ENCODE assay signal across 8 mouse cellular contexts in the genomic region with DNA sequence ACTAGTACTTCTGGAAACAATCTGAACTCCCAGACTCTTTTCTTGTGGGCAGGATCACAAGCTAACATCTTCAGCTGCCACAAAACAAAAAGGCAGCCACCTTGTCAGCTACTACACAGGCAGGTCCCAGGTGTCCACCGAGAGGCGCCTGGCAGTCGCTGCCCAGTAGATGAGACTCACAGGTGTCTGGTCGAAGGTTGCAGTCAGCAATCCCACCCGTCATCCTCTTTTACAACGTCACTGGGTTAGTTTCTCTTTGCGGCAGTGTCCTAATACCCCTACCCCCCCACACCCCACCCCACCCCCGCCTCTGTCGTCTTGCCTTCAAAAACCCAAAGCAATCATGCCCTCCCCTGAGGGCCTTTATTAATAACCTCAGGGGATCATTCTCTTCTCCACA. TPM values are rescaled to one million over a fixed set of nuclear protein-coding genes. Genes with fewer than 3 reads are reported as not detected.
A peak's percentile ranks its signal among the peaks of the same experiment; 100 is the strongest.
DNase-seq lines count a peak whose midpoint lies in the region; ATAC-seq and TF ChIP-seq lines count a peak whose summit lies in the region.

No protein-coding gene starts in this region.

- no peak for DNase-seq in left cerebral cortex, postnatal 36 days (ENCODE audit: low spot score in 2 of 2)
- DNase-seq in left cerebral cortex, adult 11 months (ENCODE audit: low spot score): no peak

- WGBS in bone marrow, adult 2 months: 15% methylated on average over 9 of the region's 9 CpGs
- 14% methylated on average over 9 of the region's 9 CpGs for WGBS in heart, embryonic 15.5 days
- 15% methylated on average over 9 of the region's 9 CpGs for WGBS in limb, embryonic 13.5 days
- WGBS in neural tube, embryonic 15.5 days: 26% methylated on average over 9 of the region's 9 CpGs

- peaks cover 8% of the 10 kb centered on the region for H3K36me3 ChIP-seq in erythroblast, embryonic 14.5 days (ENCODE audit: control insufficient read depth)
- H3K36me3 ChIP-seq in heart, embryonic 15.5 days: no peaks in the 10 kb centered on the region
- peaks cover 11% of the 10 kb centered on the region for H3K36me3 ChIP-seq in limb, embryonic 13.5 days
- no peaks in the 10 kb centered on the region for H3K36me3 ChIP-seq in neural tube, embryonic 15.5 days

- peaks cover 23% of the 10 kb centered on the region for H3K4me1 ChIP-seq in erythroblast, embryonic 14.5 days (ENCODE audit: control insufficient read depth)
- no peaks in the 10 kb centered on the region; the same call in 1 of the 2 replicates for H3K4me1 ChIP-seq in bone marrow, adult 2 months (ENCODE audit: control insufficient read depth, insufficient read depth, low read length)
- H3K4me1 ChIP-seq in heart, embryonic 15.5 days (replicated peaks): 0 out of 2 replicates have a peak, but pooled peaks cover 3% of the 10 kb centered on the region
- H3K4me1 ChIP-seq in limb, embryonic 13.5 days: peaks cover 9% of the 10 kb centered on the region
- H3K4me1 ChIP-seq in neural tube, embryonic 15.5 days: peaks cover 9% of the 10 kb centered on the region; the same call in 1 of the 2 replicates

- no peak for TF ChIP-seq POLR2A in bone marrow, adult 2 months (IDR thresholded peaks at IDR 0.05; ENCODE audit: borderline replicate concordance, control insufficient read depth, low read depth, low read length)

- no peak for TF ChIP-seq CTCF in bone marrow, adult 2 months (IDR thresholded peaks at IDR 0.05; ENCODE audit: control insufficient read depth, insufficient read depth, low read length)

- no peaks in the 10 kb centered on the region for H3K27me3 ChIP-seq in erythroblast, embryonic 14.5 days (ENCODE audit: control insufficient read depth)
- H3K27me3 ChIP-seq in heart, embryonic 15.5 days: no peaks in the 10 kb centered on the region
- H3K27me3 ChIP-seq in limb, embryonic 13.5 days: no peaks in the 10 kb centered on the region
- H3K27me3 ChIP-seq in neural tube, embryonic 15.5 days (replicated peaks): no peaks in the 10 kb centered on the region

- ATAC-seq in erythroblast, adult 5-6 weeks (replicated peaks; ENCODE audit: low FRiP score, poor library complexity, severe bottlenecking): no peak; the same call in 1 of the 2 replicates
- ATAC-seq in heart, embryonic 15.5 days (replicated peaks; ENCODE audit: insufficient number of reproducible peaks, insufficient read depth, low FRiP score, low read depth): no peak
- ATAC-seq in limb, embryonic 13.5 days (ENCODE audit: low FRiP score, low read depth): no peak
- ATAC-seq in neural tube, embryonic 15.5 days (ENCODE audit: low FRiP score): no peak

- peak overlapping the region; percentile 76 for H3K9ac ChIP-seq in heart, embryonic 15.5 days
- H3K9ac ChIP-seq in limb, embryonic 13.5 days: peak overlapping the region; percentile 78
- H3K9ac ChIP-seq in neural tube, embryonic 15.5 days (replicated peaks): peak overlapping the region; percentile 73

- peak overlapping the region; percentile 83 for H3K4me2 ChIP-seq in heart, embryonic 15.5 days
- H3K4me2 ChIP-seq in limb, embryonic 13.5 days (replicated peaks): peak overlapping the region; percentile 84
- H3K4me2 ChIP-seq in neural tube, embryonic 15.5 days: peak overlapping the region; percentile 80

- peak overlapping the region; percentile 87; the same call in 1 of the 2 replicates for H3K27ac ChIP-seq in bone marrow, adult 2 months (ENCODE audit: control insufficient read depth, insufficient read depth, low read depth, low read length, poor library complexity)
- H3K27ac ChIP-seq in heart, embryonic 15.5 days: peak overlapping the region; percentile 87
- peak overlapping the region; percentile 74; the same call in 1 of the 2 replicates for H3K27ac ChIP-seq in limb, embryonic 13.5 days
- no peak overlapping the region for H3K27ac ChIP-seq in neural tube, embryonic 15.5 days (replicated peaks)

- H3K9me3 ChIP-seq in erythroblast, embryonic 14.5 days (ENCODE audit: control insufficient read depth, low read length): peaks cover 3% of the 10 kb centered on the region; the same call in 1 of the 2 replicates
- H3K9me3 ChIP-seq in heart, embryonic 15.5 days (replicated peaks): no peaks in the 10 kb centered on the region
- no peaks in the 10 kb centered on the region for H3K9me3 ChIP-seq in limb, embryonic 13.5 days
- no peaks in the 10 kb centered on the region for H3K9me3 ChIP-seq in neural tube, embryonic 15.5 days (replicated peaks)

- intact Hi-C loops in left cerebral cortex, postnatal 36 days (cut with DNase I): loop anchor here (5.0 kb wide), 1 partner anchor 57 kb away; a partner anchor contains a TSS

- peak overlapping the region; percentile 85 for H3K4me3 ChIP-seq in erythroblast, embryonic 14.5 days (replicated peaks)
- H3K4me3 ChIP-seq in bone marrow, adult 2 months (replicated peaks; ENCODE audit: control insufficient read depth, low read depth, low read length): peak overlapping the region; percentile 97
- H3K4me3 ChIP-seq in heart, embryonic 15.5 days: peak overlapping the region; percentile 90
- H3K4me3 ChIP-seq in limb, embryonic 13.5 days: peak overlapping the region; percentile 73
- peak overlapping the region; percentile 93 for H3K4me3 ChIP-seq in neural tube, embryonic 15.5 days (replicated peaks)

RNA-seq across cellular contexts. Expression of a gene that starts 0.8 kb away (rescaled TPM):
- 0.07 and 0.08 TPM in 2 replicates for polyA plus RNA-seq in erythroblast, embryonic 14.5 days (2012)
- 0.84 and 2.7 TPM in 2 replicates for total RNA-seq in erythroblast, adult 5-6 weeks (2015; ENCODE audit: low replicate concordance)
- total RNA-seq in erythroblast, adult 5-6 weeks (2017; ENCODE audit: low replicate concordance): 0.70 and 1.4 TPM in 2 replicates
- 2.1 and 5.0 TPM in 2 replicates for polyA plus RNA-seq in bone marrow, adult 2 months (2011; ENCODE audit: insufficient read depth, insufficient read length, low replicate concordance, missing spikeins)
- polyA plus RNA-seq in heart, embryonic 15.5 days (2015; fragmentation: Nextera tagmentation; extraction: Ambion mirVana): 3.8 and 4.4 TPM in 2 replicates
- 7.5 and 8.6 TPM in 2 replicates for polyA plus RNA-seq in limb, embryonic 13.5 days (2015; fragmentation: Nextera tagmentation; extraction: Ambion mirVana)
- polyA plus RNA-seq in neural tube, embryonic 15.5 days (2015; fragmentation: Nextera tagmentation; extraction: Ambion mirVana): 3.9 and 4.8 TPM in 2 replicates
- 1 to 10 TPM; 2.9 to 4.4 TPM for total RNA-seq in left cerebral cortex, postnatal 36 days (2021)

RNA-seq across cellular contexts. Expression of a gene that starts 21.7 kb away (rescaled TPM):
- 1.4 and 2.2 TPM in 2 replicates for polyA plus RNA-seq in erythroblast, embryonic 14.5 days (2012)
- 13.3 and 43.7 TPM in 2 replicates for total RNA-seq in erythroblast, adult 5-6 weeks (2015; ENCODE audit: low replicate concordance)
- total RNA-seq in erythroblast, adult 5-6 weeks (2017; ENCODE audit: low replicate concordance): 32.5 and 33.6 TPM in 2 replicates
- polyA plus RNA-seq in bone marrow, adult 2 months (2011; ENCODE audit: insufficient read depth, insufficient read length, low replicate concordance, missing spikeins): 48.8 and 116 TPM in 2 replicates
- polyA plus RNA-seq in heart, embryonic 15.5 days (2015; fragmentation: Nextera tagmentation; extraction: Ambion mirVana): 117 and 122 TPM in 2 replicates
- polyA plus RNA-seq in limb, embryonic 13.5 days (2015; fragmentation: Nextera tagmentation; extraction: Ambion mirVana): 260 and 262 TPM in 2 replicates
- polyA plus RNA-seq in neural tube, embryonic 15.5 days (2015; fragmentation: Nextera tagmentation; extraction: Ambion mirVana): 194 and 201 TPM in 2 replicates
- 10 to 100 TPM; 76.9 to 78.2 TPM for total RNA-seq in left cerebral cortex, postnatal 36 days (2021)

RNA-seq across cellular contexts. Expression of a gene that starts 34.5 kb away (rescaled TPM):
- polyA plus RNA-seq in erythroblast, embryonic 14.5 days (2012): not detected in 2 replicates
- not detected in 2 replicates for total RNA-seq in erythroblast, adult 5-6 weeks (2015; ENCODE audit: low replicate concordance)
- total RNA-seq in erythroblast, adult 5-6 weeks (2017; ENCODE audit: low replicate concordance): not detected in 2 replicates
- polyA plus RNA-seq in bone marrow, adult 2 months (2011; ENCODE audit: insufficient read depth, insufficient read length, low replicate concordance, missing spikeins): 0.70 TPM in 1 of 2 replicates, not detected in the other
- 0.23 and 1.1 TPM in 2 replicates for polyA plus RNA-seq in heart, embryonic 15.5 days (2015; fragmentation: Nextera tagmentation; extraction: Ambion mirVana)
- polyA plus RNA-seq in limb, embryonic 13.5 days (2015; fragmentation: Nextera tagmentation; extraction: Ambion mirVana): 7.2 and 7.9 TPM in 2 replicates
- polyA plus RNA-seq in neural tube, embryonic 15.5 days (2015; fragmentation: Nextera tagmentation; extraction: Ambion mirVana): 3.4 and 3.5 TPM in 2 replicates
- under 1 TPM; 0.36 to 0.57 TPM for total RNA-seq in left cerebral cortex, postnatal 36 days (2021)

RNA-seq across cellular contexts. Expression of a gene that starts 57.9 kb away (rescaled TPM):
- 0.33 and 0.70 TPM in 2 replicates for polyA plus RNA-seq in erythroblast, embryonic 14.5 days (2012)
- total RNA-seq in erythroblast, adult 5-6 weeks (2015; ENCODE audit: low replicate concordance): 2.7 TPM in 1 of 2 replicates, not detected in the other
- total RNA-seq in erythroblast, adult 5-6 weeks (2017; ENCODE audit: low replicate concordance): 4.7 and 5.0 TPM in 2 replicates
- 2.4 TPM in 1 of 2 replicates, not detected in the other for polyA plus RNA-seq in bone marrow, adult 2 months (2011; ENCODE audit: insufficient read depth, insufficient read length, low replicate concordance, missing spikeins)
- 3.9 and 5.6 TPM in 2 replicates for polyA plus RNA-seq in heart, embryonic 15.5 days (2015; fragmentation: Nextera tagmentation; extraction: Ambion mirVana)
- polyA plus RNA-seq in limb, embryonic 13.5 days (2015; fragmentation: Nextera tagmentation; extraction: Ambion mirVana): 22.4 and 24.6 TPM in 2 replicates
- 15.9 and 17.3 TPM in 2 replicates for polyA plus RNA-seq in neural tube, embryonic 15.5 days (2015; fragmentation: Nextera tagmentation; extraction: Ambion mirVana)
- total RNA-seq in left cerebral cortex, postnatal 36 days (2021): 10 to 100 TPM; 10.6 to 13.1 TPM

Comparison
In these comparisons a context has a peak if more than half of its experiments do, and no peak if none do; other contexts are left out.
1. RNA of a gene that starts 21.7 kb away (polyA plus RNA-seq): 260 to 262 TPM in limb, embryonic 13.5 days, 194 to 201 TPM in neural tube, embryonic 15.5 days, 117 to 122 TPM in heart, embryonic 15.5 days and 48.8 to 116 TPM in bone marrow, adult 2 months; 1.4 to 2.2 TPM in erythroblast, embryonic 14.5 days; every median in the first group is over 10 times any median in the second.
2. Peak in every context shown above with its lines, with median percentiles within 50 percentile points of each other: H3K4me3 ChIP-seq, H3K4me2 ChIP-seq and H3K9ac ChIP-seq.